Mouse (Mus musculus) liver, adult 2 months (tissue): ENCODE measurements around the gene Gm14443. TPM values are rescaled to one million over a fixed set of nuclear protein-coding genes. Genes with fewer than 3 reads are reported as not detected.
A peak's percentile ranks its signal among the peaks of the same experiment; 100 is the strongest.
"Not testable (repeated sequence)": the region's sequence is repeated elsewhere in the genome, so short reads cannot be mapped to it uniquely, and the experiment has no call there.

ENCODE experiments used
- DNase-seq: peaks from one replicate; pipeline ENCODE4 v3.0.0-alpha.2; 2011; ENCODE audit warnings: low read depth, low spot score; ENCODE audit errors: extremely low read depth
- H3K27ac ChIP-seq: fragments of 200-500 bp; replicated peaks from 2 replicates; pipeline ENCODE4 v1.5.1; 2012; ENCODE audit warnings: low read depth, mild to moderate bottlenecking, control low read depth, inconsistent platforms, low read length; ENCODE audit not compliant: insufficient read depth
- H3K27me3 ChIP-seq: fragments of 200-500 bp; 2 replicates; pipeline ENCODE4 v1.6.1; 2012; ENCODE audit warnings: mild to moderate bottlenecking, moderate library complexity, low read length, inconsistent platforms; ENCODE audit not compliant: control insufficient read depth, insufficient read depth
- H3K36me3 ChIP-seq: fragments of 200-500 bp; 2 replicates; pipeline ENCODE4 v1.6.1; 2012; ENCODE audit warnings: low read length, inconsistent platforms; ENCODE audit not compliant: control insufficient read depth, insufficient read depth
- H3K4me1 ChIP-seq: fragments of 200-500 bp; 2 replicates; pipeline ENCODE4 v1.6.1; 2011; ENCODE audit warnings: low read length; ENCODE audit not compliant: control insufficient read depth, insufficient read depth
- H3K4me3 ChIP-seq: fragments of 200-500 bp; 2 replicates; pipeline ENCODE4 v1.5.1; 2011; ENCODE audit warnings: low read depth, mild to moderate bottlenecking, control low read depth, low read length, moderate library complexity; ENCODE audit not compliant: insufficient read depth
- H3K79me2 ChIP-seq: fragments of 200-500 bp; 2 replicates; pipeline ENCODE4 v1.6.1; 2012; ENCODE audit warnings: inconsistent platforms, mild to moderate bottlenecking, low read length, moderate library complexity; ENCODE audit not compliant: control insufficient read depth, insufficient read depth
- H3K9ac ChIP-seq: fragments of 200-500 bp; 2 replicates; pipeline ENCODE4 v1.6.1; 2012; ENCODE audit warnings: low read depth, mild to moderate bottlenecking, control low read depth, inconsistent platforms, low read length
- CTCF ChIP-seq: fragments of 200-500 bp; IDR thresholded peaks from 2 replicates; pipeline ENCODE4 v1.5.1; 2011; ENCODE audit warnings: low read depth, low read length, control low read depth
- POLR2A ChIP-seq: fragments of 200-500 bp; IDR thresholded peaks from 2 replicates; pipeline ENCODE4 v1.6.1; 2011; ENCODE audit warnings: low read length, control low read depth; ENCODE audit not compliant: insufficient read depth; ENCODE audit errors: extremely low read depth
- WGBS: fragments of 180-500 bp; shearing (Covaris S2); methylation state at CpG from one replicate; pipeline ENCODE4 v1.1.7; 2018; 5-methylcytosine and 5-hydroxymethylcytosine counted together
- polyA plus RNA-seq: library from polyadenylated mRNA; depleted of rRNA; stranded (reverse); fragments of >200 nt; gene quantifications from 2 replicates; pipeline ENCODE4 v1.2.3, GENCODE M21; 2012
- total RNA-seq: library from RNA; depleted of rRNA; stranded (reverse); fragments of >200 nt; gene quantifications from 2 replicates; pipeline ENCODE4 v1.2.3, GENCODE M21; 2014

The Gm14443 gene
- total and polyA plus RNA-seq, 2 experiments = 0.09 to 0.37 TPM

DNA sequence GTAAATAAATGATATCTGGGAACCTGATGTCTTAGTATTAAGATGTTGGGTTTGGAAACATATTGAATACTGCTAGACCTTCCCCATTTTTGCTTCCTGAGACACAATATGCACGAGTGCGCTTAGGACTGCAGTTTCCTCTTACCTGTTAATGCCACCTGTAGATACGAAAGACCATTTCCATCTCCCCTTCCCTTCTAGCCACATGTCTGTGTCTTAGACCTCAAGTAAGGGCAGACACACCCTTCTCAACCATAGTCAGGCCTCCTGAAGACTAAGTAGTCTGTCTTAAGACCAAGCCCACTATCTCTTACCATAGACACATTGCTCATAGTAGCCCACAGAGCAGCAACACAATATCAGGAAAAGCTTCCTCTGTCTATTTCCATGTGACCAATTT lies 3.5 kb downstream of the Gm14443 start:
- Histone ChIP-seq H3K4me3 (no peak overlapping the region), H3K9ac (no peak overlapping the region), H3K36me3 (no peaks in the 10 kb centered on the region), H3K4me1 (no peaks in the 10 kb centered on the region), H3K27ac (no peak overlapping the region), H3K27me3 (no peaks in the 10 kb centered on the region), H3K79me2 (no peaks in the 10 kb centered on the region)
- TF ChIP-seq POLR2A = no peak
- no peak for TF ChIP-seq CTCF
- no peak for DNase-seq
- WGBS = 84% methylated on average over 3 of the region's 3 CpGs

GRCm38 (mm10) chr2:175166870-175167269 lies 8.8 kb downstream of the Gm14443 start:
- not testable (repeated sequence) for H3K4me3 ChIP-seq, H3K4me1 ChIP-seq, H3K27me3 ChIP-seq, H3K27ac ChIP-seq, H3K36me3 ChIP-seq, DNase-seq, H3K9ac ChIP-seq, H3K79me2 ChIP-seq
- 85% methylated on average over 2 of the region's 2 CpGs for WGBS

DNA sequence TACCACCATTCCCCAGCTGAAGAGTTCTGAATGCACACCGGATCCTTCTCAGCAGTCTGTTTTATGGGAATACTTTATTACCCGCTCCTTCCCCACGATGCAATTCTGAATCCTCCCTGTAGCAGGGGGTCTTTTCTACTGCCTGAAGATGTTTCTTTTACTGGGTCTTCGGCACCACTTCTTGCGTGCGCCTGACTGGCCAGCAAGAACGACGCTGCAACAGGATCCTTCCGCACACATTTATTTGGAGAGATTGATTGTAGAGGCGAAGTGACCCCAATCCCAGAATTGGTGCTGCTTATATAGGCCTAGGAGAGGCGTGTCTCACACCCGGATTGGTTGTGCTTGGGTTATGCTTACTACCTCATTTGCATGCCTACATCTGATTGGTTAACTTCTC lies 10.6 kb downstream of the Gm14443 start:
- H3K27ac ChIP-seq, H3K79me2 ChIP-seq, H3K27me3 ChIP-seq, H3K4me1 ChIP-seq, H3K9ac ChIP-seq, H3K4me3 ChIP-seq, H3K36me3 ChIP-seq, DNase-seq: not testable (repeated sequence)
- 95% methylated on average over 12 of the region's 12 CpGs for WGBS

DNA sequence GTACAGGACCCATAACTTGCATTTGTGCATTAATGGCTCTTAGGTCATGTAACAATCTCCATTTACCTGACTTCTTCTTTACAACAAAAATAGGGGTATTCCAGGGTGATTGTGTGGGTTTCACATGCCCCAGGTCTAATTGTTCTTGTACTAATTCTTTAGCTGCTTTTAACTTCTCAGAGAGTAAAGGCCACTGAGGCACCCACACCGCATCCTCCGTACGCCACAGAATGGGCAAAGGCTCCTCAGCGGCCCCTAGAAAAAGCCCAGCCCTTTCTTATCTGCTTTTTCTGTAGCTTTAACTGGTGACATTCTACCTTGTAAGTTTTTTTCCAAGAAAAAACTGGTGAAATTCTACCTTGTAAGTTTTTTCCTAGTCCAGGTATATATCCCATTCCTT lies 14.2 kb downstream of the Gm14443 start:
- H3K36me3 ChIP-seq, H3K9ac ChIP-seq, H3K4me3 ChIP-seq, H3K79me2 ChIP-seq, H3K4me1 ChIP-seq, H3K27me3 ChIP-seq, DNase-seq, H3K27ac ChIP-seq: not testable (repeated sequence)
- 87% methylated on average over 4 of the region's 4 CpGs for WGBS

GRCm38 (mm10) chr2:175158642-175159041 lies 17.0 kb downstream of the Gm14443 start:
- WGBS = 84% methylated on average over 3 of the region's 3 CpGs
- Histone ChIP-seq H3K27ac (no peak overlapping the region), H3K27me3 (no peaks in the 10 kb centered on the region), H3K4me3 (no peak overlapping the region), H3K36me3 (no peaks in the 10 kb centered on the region), H3K79me2 (no peaks in the 10 kb centered on the region), H3K9ac (no peak overlapping the region), H3K4me1 (no peaks in the 10 kb centered on the region)
- TF ChIP-seq CTCF (no peak), POLR2A (no peak)
- no peak for DNase-seq

- Histone ChIP-seq H3K9ac (no peak overlapping the region), H3K4me1 (no peaks in the 10 kb centered on the region), H3K27me3 (no peaks in the 10 kb centered on the region), H3K4me3 (no peak overlapping the region), H3K79me2 (no peaks in the 10 kb centered on the region), H3K27ac (no peak overlapping the region), H3K36me3 (no peaks in the 10 kb centered on the region)
- 91% methylated on average over 13 of the region's 13 CpGs for WGBS
- no peak for DNase-seq
- TF ChIP-seq POLR2A (no peak), CTCF (no peak)
Measured at GRCm38 (mm10) chr2:175156696-175157095, 19.0 kb downstream of the Gm14443 start.

DNA sequence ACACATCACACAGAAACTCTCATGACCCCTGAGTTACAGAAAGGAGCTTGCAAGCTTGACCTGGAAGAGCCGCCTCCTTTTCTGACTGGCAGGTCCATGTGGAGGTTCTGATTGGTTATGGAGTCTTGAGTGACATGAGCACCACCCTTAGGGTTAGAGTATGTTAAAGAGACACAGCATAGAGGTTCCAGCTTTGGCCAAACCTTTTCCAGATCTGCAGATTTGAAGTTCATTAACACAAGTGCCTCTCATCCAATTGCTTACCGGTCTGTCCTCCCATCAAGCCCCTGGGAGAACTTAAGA lies 33.7 kb downstream of the Gm14443 start, which contains the start of gene Gm14399:
TSS of gene Gm14399 (minus strand) at position 20 of the 303 bp plus-strand sequence.
- not testable (repeated sequence) for H3K4me1 ChIP-seq, DNase-seq, H3K27me3 ChIP-seq, H3K36me3 ChIP-seq, H3K79me2 ChIP-seq
- Histone ChIP-seq H3K4me3 (peak within 1 kb of the TSS; percentile 54), H3K9ac (peak within 1 kb of the TSS; percentile 22), H3K27ac (peak within 1 kb of the TSS; percentile 1; the same call in 1 of the 2 replicates)
- WGBS = 0% methylated on average over 1 of the region's 2 CpGs

- H3K79me2 ChIP-seq, H3K27me3 ChIP-seq, H3K36me3 ChIP-seq, H3K4me1 ChIP-seq: not testable (repeated sequence)
- WGBS = 2% methylated on average over 25 of the region's 25 CpGs
- Histone ChIP-seq H3K4me3 (peak overlapping the region; percentile 54), H3K27ac (peak overlapping the region; percentile 1; the same call in 1 of the 2 replicates), H3K9ac (peak overlapping the region; percentile 22)
- DNase-seq = peak; percentile 30
Measured at GRCm38 (mm10) chr2:175141118-175141992, 34.3 kb downstream of the Gm14443 start.

DNA sequence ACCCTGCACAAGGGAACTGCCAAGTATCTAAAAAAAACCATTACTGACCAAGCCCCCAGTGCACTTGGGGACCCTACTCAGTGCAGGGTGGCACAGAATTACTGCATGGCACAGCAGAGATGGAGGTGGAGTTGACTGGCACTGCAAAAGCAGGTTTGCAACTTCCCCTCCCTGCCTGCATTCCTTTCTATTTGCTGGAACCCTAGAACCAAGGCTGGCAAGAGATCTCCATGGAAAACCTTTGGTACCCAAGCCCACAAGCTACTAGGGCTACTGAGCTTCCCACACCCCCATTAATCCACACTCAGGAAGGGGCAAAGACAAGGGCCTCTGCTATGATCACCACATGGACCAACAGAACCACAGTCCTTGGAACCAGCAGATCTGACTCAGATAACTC lies 35.0 kb downstream of the Gm14443 start:
- H3K27me3 ChIP-seq, H3K27ac ChIP-seq, H3K4me3 ChIP-seq, H3K4me1 ChIP-seq, H3K79me2 ChIP-seq, H3K9ac ChIP-seq, H3K36me3 ChIP-seq, DNase-seq: not testable (repeated sequence)
